Mouse (Mus musculus) bone marrow macrophage, adult 2 months (primary cell): ENCODE measurements around the gene Ddx58. TPM values are rescaled to one million over a fixed set of nuclear protein-coding genes. Genes with fewer than 3 reads are reported as not detected.

ENCODE experiments used
- H3K27ac ChIP-seq: 2 replicates; pipeline ENCODE4 v1.5.1; 2012; ENCODE audit warnings: low read depth, low read length; ENCODE audit not compliant: insufficient read depth
- H3K4me1 ChIP-seq: 2 replicates; pipeline ENCODE4 v1.6.1; 2012; ENCODE audit warnings: low read length; ENCODE audit not compliant: control insufficient read depth, insufficient read depth
- H3K4me3 ChIP-seq: 2 replicates; pipeline ENCODE4 v1.5.1; 2012; ENCODE audit warnings: mild to moderate bottlenecking, low read length, moderate library complexity; ENCODE audit not compliant: insufficient read depth
- CTCF ChIP-seq: IDR thresholded peaks from 2 replicates; pipeline ENCODE4 v1.5.1; 2012; ENCODE audit warnings: low read depth, mild to moderate bottlenecking, low read length, moderate library complexity
- POLR2A ChIP-seq: IDR thresholded peaks from 2 replicates; pipeline ENCODE4 v1.6.1; 2012; ENCODE audit warnings: mild to moderate bottlenecking, low read depth, low read length, borderline replicate concordance
- polyA plus RNA-seq: library from polyadenylated mRNA; stranded (reverse); fragments of >200 nt; gene quantifications from 2 replicates; pipeline ENCODE4 v1.2.4, GENCODE M21; 2012; ENCODE audit not compliant: missing spikeins, insufficient read depth, insufficient read length

Ddx58 gene
- polyA plus RNA-seq: 90.7 and 91.2 TPM in 2 replicates

DNA sequence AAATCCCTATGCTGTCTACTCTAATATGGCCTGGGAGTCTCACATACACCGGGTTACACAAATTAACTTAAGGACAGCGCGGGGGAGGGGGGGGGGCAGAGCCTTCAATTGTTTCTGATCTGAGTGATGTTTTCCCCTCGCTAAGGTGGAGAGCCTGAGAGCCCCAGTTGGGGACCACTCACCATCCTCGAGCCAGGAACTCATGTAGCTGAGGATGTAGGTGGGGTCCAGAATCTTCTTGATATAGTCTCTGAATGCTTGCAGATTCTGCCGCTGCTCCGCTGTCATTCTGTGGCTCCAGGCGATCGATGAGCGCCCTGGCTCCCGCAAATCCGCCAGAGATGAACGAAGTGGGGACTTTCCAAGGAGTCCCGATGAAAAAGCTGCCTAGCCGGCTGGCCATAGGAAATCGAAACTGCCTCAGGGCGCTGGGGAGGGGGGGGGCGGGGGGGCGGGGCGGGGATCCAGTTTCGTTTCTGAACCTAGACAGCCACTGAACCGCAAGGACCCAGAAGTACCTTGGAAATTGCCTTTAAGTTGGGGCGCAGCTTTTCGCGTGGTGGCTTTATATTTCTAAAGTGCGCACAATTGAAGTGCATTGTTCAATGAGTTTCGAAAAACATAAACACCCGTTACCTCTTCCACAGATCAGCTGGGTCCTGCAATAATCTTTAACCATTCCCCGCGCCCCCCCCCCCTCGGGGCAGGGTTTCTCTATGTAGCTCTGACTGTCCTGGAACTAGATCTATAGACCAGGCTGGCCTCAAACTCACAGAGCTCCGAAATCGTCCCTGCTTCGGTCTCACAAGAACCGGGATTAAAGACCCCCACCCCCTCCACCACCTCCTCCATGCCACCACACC, at the start of gene Ddx58:
Ddx58 (minus strand) TSS at position 420 of the 863 bp plus-strand sequence.
- peak within 1 kb of the TSS; percentile 58 for H3K27ac ChIP-seq
- H3K4me1 ChIP-seq: peaks cover 12% of the 10 kb centered on the region
- TF ChIP-seq CTCF (no peak), POLR2A (no peak)
- H3K4me3 ChIP-seq: peak within 1 kb of the TSS; percentile 91

DNA sequence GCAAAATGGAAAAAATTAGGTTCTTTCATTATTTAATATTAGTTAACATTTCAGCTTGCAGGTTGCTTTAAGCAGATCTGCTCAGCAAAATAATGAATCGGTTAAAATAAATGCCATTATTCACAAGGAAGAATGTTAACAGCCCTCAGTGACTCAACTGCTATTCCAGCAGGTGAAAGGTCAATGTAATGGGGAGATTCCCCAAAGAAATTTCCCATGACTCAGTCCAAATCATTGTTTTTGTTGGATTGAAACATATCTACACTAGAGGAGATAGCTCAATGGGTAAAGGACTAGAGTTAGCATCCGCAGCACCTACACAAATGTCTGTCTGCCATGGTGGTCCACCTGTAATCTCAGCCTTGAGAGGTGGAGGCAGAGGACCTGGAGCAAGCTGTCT, 49.4 kb upstream of the Ddx58 start:
- Histone ChIP-seq H3K27ac (no peak overlapping the region), H3K4me3 (no peak overlapping the region), H3K4me1 (peaks cover 5% of the 10 kb centered on the region)
- TF ChIP-seq POLR2A (no peak), CTCF (no peak)

DNA sequence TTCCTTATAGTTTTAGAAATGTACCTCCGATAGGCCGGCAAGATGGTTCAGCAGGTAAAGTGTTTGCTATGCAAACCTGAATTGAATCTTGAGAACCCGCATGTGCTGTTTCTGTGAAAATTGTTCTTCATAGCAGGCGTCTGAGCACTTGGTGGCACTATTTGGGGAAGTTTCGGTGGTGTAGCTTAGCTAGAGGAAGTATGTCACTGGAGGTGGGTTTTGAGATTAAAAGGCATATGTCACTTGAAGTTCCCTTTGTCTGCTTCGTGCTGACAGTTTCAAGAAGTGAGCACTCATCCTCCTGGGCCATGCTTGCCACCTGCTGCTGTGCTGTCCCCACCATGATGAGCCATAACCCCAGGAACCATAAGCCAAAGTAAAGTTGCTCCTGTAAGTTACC, 47.8 kb upstream of the Ddx58 start:
- 0 out of 2 replicates have a peak overlapping the region, but pooled peaks have one; percentile 4 for H3K27ac ChIP-seq
- H3K4me1 ChIP-seq: peaks cover 5% of the 10 kb centered on the region
- TF ChIP-seq CTCF (no peak), POLR2A (no peak)
- peak overlapping the region; percentile 18; the same call in 1 of the 2 replicates for H3K4me3 ChIP-seq

DNA sequence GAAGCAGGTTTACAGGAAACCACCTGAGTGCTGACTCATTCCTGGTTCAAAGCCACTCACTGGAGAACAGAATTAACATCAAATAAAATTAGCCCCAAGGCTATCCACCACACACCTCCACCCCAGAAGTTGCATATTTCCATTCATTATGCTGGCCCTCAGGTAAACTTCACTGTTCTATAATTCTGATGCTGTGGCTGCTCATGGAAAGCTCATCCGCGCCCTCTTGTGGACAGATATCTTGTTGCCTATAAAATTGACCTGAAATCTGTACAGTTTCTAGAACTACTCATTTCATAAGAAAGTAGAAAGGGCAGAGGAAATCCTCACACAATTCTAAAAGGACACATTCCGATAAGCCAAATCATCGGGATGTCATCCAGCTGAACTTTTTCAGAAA, 46.0 kb upstream of the Ddx58 start:
- Histone ChIP-seq H3K27ac (no peak overlapping the region), H3K4me3 (no peak overlapping the region), H3K4me1 (peaks cover 5% of the 10 kb centered on the region)
- TF ChIP-seq CTCF (no peak), POLR2A (no peak)

DNA sequence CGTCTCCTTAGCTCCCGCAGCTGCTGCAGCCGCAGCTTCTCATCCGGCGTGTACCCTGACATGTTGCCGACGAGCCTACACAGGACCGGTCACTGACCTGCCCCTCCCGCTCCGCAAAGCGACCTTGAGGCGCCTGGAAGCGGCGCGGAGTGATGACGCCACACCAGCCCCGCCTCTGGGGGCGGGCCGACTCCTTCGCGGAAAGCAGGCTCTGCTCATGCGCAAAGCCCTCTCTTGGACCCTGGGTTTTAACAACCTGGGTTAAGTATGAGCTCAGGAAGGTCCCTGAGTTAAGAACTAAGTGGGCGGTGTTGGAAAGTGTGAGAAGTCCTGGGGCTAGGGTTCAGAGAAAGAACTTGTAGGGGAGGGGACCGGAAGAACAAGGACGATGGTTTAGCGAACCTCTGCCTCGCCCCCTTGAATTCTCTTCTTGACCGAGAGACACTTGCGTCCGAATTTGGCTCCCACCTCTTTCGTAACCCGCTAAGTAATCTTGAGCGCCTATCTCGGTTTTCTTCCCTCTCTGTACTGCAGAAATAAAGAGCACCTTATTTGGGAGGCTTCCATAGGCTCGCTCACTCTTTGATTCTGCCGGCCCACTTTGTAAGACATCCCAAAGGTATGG, 39.8 kb upstream of the Ddx58 start, which contains the start of gene Ndufb6:
Ndufb6 (minus strand) TSS at position 146 of the 625 bp plus-strand sequence.
- Histone ChIP-seq H3K27ac (peak within 1 kb of the TSS; percentile 62), H3K4me1 (peaks cover 3% of the 10 kb centered on the region), H3K4me3 (peak within 1 kb of the TSS; percentile 76)
- TF ChIP-seq CTCF (no peak), POLR2A (no peak)

DNA sequence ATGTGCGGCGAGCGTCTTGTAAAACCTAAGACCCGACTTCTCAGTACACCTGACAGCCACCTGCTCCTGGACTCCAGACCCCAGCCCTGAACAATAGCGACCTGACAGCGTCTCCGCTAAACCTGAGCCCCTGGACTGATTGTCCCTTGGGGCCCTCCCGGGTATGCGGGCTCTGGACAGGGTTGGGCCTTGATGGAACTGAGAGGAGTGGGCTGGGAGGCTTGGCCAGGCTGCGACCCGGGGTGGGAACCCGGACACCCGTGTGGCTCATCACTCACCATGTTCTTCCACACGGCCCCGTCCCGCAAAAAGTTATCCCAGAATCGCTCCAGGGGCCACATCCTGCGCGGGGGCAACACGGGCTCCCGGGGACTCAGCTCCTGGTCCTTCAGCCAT, 39.2 kb upstream of the Ddx58 start:
- no peak overlapping the region for H3K27ac ChIP-seq
- peak overlapping the region; percentile 76 for H3K4me3 ChIP-seq
- no peak for TF ChIP-seq POLR2A
- peaks cover 3% of the 10 kb centered on the region for H3K4me1 ChIP-seq

DNA sequence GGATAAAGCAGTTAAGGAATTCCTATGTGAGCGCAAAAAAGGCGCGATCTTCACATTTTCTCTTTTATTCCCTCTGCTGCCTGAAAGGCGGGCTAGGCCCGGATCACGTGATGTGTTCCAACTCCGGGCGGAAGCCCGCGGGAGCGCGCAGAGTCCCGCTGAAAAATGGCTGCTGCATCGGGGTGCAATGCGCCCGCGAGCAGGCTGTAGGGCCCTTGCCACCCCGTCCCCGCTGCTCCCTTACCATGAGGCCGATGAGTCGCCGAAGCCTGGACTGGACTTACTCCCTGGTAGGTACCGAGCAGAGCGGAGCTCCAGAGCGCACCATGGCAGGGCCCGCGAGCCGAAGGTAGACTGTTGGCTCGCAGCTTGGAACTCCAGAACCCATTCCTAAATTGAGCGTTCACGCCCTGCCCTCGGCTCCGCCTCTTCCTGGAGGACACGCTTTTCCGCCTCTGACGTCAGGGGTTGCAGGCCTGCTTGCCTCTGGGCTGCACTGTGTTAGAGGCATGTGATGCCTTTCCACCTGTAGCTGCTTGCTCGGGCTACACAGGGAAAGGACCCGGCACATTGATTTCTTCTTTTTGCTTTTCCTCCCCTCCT, 29.9 kb upstream of the Ddx58 start, which contains the start of the genes Smim27 and Topors:
Smim27 (plus strand) TSS at position 150 of the 603 bp plus-strand sequence.
Topors (minus strand) TSS at position 421 of the 603 bp plus-strand sequence.
- Histone ChIP-seq H3K4me3 (peak within 1 kb of the TSS; percentile 75), H3K4me1 (peaks cover 8% of the 10 kb centered on the region; the same call in 1 of the 2 replicates), H3K27ac (peak within 1 kb of the TSS; percentile 95)
- TF ChIP-seq POLR2A: no peak
- no peak for TF ChIP-seq CTCF

DNA sequence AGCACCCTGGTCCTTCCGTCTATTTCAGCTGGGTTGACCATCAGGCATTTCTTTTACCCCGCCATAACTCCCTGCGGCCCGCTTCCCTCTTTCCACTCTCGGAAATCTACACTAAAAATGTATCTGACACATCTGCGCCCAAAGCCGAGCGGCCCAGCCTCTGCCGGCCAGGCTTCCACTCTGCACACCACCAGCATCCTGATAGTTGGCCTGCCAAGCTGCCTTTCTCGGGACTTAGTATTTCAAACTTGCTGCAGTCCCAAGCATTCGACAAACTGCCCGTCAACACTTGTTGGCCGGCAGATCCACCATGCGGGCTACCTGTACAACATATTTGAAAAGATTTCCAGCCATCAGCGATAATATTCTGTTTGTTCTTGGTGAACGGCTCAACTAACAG, 29.2 kb upstream of the Ddx58 start:
- no peak for TF ChIP-seq POLR2A
- TF ChIP-seq CTCF: 0 out of 2 replicates have a peak, but pooled peaks have one; percentile 12
- H3K4me3 ChIP-seq: peak overlapping the region; percentile 75
- H3K4me1 ChIP-seq: peaks cover 8% of the 10 kb centered on the region; the same call in 1 of the 2 replicates
- peak overlapping the region; percentile 95 for H3K27ac ChIP-seq

DNA sequence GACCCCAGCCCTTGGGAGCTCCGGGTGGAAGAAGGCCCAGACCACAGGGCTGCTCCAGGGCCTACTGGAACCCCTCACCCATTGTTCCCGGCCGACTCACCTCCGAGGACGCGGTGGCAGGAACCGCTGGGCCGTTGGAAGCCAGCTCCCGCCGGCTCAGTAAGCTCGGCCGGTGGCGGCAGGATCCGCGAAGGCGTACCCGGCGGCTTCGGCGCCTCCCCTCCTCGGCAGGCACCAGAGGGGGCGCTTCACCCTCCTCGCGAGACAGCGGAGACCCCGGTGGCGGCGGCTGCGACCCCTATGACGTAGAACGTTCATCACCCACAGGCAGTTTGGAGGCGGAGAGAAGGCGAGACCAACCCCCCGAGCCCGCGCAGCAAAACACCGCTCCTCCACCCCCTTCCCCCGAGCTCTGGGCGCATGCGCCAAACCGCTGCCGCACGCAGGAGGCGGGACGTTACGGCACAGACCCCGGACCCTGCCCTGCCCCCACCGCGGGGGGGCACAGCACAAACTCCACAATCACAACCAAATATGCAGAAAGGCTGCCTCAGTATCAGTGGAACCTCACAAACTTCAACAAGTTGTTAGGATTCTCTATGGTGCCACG, 28.7 kb upstream of the Ddx58 start:
- Histone ChIP-seq H3K27ac (peak overlapping the region; percentile 95), H3K4me3 (peak overlapping the region; percentile 75), H3K4me1 (peaks cover 8% of the 10 kb centered on the region; the same call in 1 of the 2 replicates)
- no peak for TF ChIP-seq POLR2A
- TF ChIP-seq CTCF: 0 out of 2 replicates have a peak, but pooled peaks have one; percentile 16
